Mouse (Mus musculus) left cerebral cortex, postnatal 36 days (tissue): ENCODE results near the gene Fn1. TPM values are rescaled to one million over a fixed set of nuclear protein-coding genes. Genes with fewer than 3 reads are reported as not detected.

ENCODE experiments used
- DNase-seq, 2 experiments: peaks; one replicate each; pipeline ENCODE4 v3.0.0; 2021 to 2022; ENCODE audit warnings: low spot score in 2 of 2, mixed read lengths in 1 of 2
- intact Hi-C: fragments of 180-260 bp; cut with DNase I; formaldehyde crosslinking; loops from one replicate; pipeline ENCODE4 v1.15.1; 2025
- total RNA-seq, 2 experiments: library from RNA; stranded (reverse); gene quantifications; 2 replicates each; pipeline ENCODE4 v1.2.3; 2021

Gene Fn1
- 10 to 100 TPM; 36.7 to 60.8 TPM for total RNA-seq

GRCm38 (mm10) chr1:71652551-71653399 lies at the start of gene Fn1:
Fn1 (minus strand) TSS chr1:71653200.
- intact Hi-C loops, result no loop called here
- DNase-seq, result peak; percentile 40 to 47

DNA sequence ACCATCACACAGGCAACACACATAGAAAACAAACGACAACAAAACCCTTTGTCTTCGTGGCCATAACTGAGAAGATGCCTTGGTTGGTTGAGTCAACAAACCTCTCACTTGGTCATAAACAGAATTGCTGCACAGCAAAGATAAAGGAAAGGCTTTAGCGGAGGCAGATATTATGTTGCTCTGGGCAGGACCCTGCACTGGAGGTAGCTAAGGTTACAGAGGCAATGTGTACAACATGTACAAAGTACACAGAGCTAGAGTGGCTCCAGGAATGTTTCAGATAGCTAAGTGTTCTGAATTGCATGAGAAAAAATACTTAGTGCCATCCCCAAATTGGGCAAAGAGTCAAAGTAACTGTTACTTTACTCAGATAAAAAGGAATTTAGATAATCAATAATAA lies 43.1 kb upstream of the Fn1 start:
- DNase-seq, result no peak
- intact Hi-C loops, result no loop called here

DNA sequence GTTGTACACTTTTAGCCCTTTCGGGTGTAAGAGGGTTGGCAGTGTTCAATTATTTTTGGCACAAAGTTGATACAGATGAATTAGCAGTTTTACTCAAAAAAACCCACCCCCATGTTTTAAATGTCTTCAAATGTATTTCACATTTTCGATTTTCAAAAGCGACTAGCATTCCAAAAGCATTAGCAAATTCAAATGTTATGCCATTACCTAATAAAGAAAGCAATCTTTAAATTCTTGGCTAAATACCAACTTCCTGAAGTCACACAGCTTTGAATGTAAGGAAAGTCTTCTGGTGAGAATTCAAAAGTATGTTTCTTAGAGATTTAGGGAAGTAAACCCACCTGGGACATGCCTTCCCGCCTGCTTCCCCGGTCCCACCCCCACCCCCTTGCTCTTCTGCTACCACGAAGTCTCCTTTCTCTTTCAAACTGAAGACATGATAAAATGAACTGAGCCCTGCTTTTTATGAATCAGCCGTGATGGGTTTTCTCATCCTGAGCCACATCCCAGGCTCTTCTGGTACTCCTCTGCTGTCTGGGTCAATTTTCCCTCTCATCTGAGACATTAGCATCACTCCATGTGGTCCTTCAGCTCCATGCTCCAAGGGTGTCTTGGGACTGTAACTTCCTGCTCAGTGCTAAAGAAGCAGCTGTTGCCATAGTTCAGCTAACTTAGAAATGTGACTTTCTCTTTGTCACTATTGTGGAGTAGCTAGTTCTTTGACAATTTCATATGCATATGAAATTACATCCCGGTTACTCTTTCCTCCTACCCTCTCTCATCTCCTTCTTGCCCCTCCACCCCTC lies 38.7 kb upstream of the Fn1 start:
- intact Hi-C loops, result no loop called here
- DNase-seq, result no peak

DNA sequence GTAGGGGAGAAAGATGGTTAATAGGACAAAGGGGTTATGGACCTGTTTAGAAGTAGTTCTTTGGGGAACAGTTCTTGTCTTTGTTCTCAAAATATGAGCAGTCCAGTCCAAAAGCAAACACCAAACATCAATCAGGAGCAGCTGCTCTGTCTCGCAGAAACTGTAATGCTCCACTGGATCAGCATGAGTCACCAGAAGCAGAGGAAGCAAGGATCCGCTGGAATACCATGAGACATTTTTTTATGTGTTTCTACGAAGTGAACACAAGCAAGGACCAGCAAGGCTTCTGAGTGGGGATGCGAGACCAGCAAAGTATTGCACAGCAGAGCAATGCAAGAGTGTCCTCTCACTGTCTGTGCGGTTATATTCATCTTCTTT lies 35.9 kb upstream of the Fn1 start:
- intact Hi-C loops, result no loop called here
- no peak for DNase-seq

GRCm38 (mm10) chr1:71688272-71688925 lies 35.4 kb upstream of the Fn1 start:
- intact Hi-C loops, result no loop called here
- DNase-seq, result no peak

DNA sequence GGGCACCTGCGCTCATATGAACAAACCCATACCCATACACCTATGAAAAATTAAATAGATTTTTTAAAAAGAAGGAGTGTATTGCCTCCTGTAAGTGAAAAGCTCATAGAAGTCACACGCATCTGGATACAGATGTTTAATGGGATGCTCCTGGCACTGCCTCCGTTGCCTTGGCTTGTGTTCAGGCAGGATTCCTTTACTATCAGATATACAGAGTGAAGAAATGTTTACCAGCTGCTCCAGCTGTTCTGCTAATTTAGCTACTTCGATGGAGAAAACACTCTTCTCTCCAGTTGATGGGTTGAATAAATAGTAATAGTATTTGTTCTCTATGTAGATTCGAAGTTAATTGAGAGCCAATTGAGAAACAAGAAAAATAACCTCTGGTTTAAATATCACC lies 33.8 kb upstream of the Fn1 start:
- no peak for DNase-seq
- intact Hi-C loops, result no loop called here

GRCm38 (mm10) chr1:71683736-71684135 lies 30.7 kb upstream of the Fn1 start:
- intact Hi-C loops, result no loop called here
- no peak for DNase-seq

DNA sequence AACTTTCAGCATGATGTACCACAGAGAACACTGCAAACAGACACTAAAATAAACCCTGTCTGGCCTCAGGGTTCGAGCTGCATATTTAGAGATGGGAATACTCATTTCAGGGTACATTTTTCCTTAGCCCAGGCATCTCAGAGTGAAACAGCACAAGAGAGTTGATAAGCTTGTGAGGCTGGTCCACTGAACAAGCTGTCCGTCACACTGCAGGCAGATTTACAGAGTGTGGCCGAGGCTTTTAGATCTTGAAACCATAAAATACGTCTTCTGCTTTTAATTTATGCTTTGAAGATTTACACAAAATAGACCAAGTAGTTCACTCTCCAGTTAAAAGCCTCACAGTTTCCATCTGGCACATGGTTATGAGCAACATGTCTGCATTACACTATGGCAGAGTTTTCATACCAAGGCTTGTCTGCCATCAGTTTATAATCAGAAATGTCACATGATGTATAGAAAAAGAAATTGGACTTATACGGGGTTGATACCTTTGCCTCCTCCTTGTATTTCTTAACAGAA lies 29.3 kb upstream of the Fn1 start:
- DNase-seq, result no peak
- intact Hi-C loops, result no loop called here

GRCm38 (mm10) chr1:71681306-71681705 lies 28.3 kb upstream of the Fn1 start:
- no peak for DNase-seq
- intact Hi-C loops, result no loop called here

- intact Hi-C loops, result no loop called here
These were observed 27.2 kb upstream of the Fn1 start for GRCm38 (mm10) chr1:71680046-71680672.

DNA sequence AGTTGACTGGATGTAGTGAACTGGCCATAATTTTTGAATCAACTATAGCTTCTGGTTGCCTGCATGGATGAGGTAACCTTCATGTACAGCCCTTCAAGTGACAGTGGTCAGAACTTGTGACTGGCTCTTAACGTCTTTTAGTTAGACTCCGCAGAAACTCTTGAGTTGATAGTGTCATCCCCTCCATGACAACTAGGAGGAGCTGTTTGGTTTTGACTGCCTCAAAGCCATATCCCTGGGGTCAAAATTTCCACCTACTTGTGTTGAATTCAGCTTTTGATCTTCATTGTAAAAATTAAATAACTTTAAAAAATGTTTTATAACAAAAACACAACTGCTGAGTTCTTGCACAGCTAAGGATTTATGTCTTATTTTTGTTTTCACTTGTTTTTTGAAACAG lies 22.4 kb upstream of the Fn1 start:
- intact Hi-C loops, result no loop called here
- no peak for DNase-seq

More at GRCm38 (mm10) chr1:71680046-71680672, 27.2 kb upstream of the Fn1 start:
- DNase-seq, result no peak

- no peak for DNase-seq
- intact Hi-C loops, result no loop called here
These were observed 21.3 kb upstream of the Fn1 start for GRCm38 (mm10) chr1:71674274-71674673.

GRCm38 (mm10) chr1:71673398-71673910 lies 20.5 kb upstream of the Fn1 start:
- intact Hi-C loops, result no loop called here
- DNase-seq, result no peak

GRCm38 (mm10) chr1:71672346-71672745 lies 19.3 kb upstream of the Fn1 start:
- intact Hi-C loops, result no loop called here
- no peak for DNase-seq

GRCm38 (mm10) chr1:71663242-71663641 lies 10.2 kb upstream of the Fn1 start:
- intact Hi-C loops, result no loop called here
- DNase-seq, result no peak

- no peak for DNase-seq
- intact Hi-C loops, result no loop called here
These were observed 5.6 kb upstream of the Fn1 start for GRCm38 (mm10) chr1:71658632-71659031.

DNA sequence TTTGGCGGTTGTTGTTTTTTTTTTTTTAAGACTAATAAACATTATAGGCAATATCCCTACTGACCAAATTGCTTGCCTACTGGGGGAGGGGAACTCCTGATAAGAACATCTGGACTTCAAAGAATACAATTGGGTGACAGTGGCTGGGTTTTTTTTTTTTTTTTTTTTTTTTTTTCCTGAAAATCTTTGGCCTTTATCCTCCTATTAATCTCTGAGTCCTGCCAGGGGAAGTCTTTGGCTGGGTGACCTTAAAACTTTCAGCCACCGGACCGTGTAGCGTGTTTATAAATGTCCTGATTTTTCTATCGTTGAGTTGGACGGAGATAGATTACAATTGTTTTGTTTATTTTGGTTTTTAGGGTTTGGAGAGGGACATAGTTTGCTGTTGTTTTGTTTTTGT lies 3.3 kb upstream of the Fn1 start:
- DNase-seq, result no peak
- intact Hi-C loops, result no loop called here

- no peak for DNase-seq
- intact Hi-C loops, result no loop called here
These were observed 1.2 kb upstream of the Fn1 start for GRCm38 (mm10) chr1:71654221-71654620.

GRCm38 (mm10) chr1:71653400-71654159 lies 580 bp upstream of the Fn1 start:
- no peak for DNase-seq
- intact Hi-C loops, result no loop called here
